Mouse (Mus musculus): ENCODE data around the gene Kcna7.
A peak's percentile ranks its signal among the peaks of the same experiment; 100 is the strongest.
"Not testable (repeated sequence)": the region's sequence is repeated elsewhere in the genome, so short reads cannot be mapped to it uniquely, and the experiment has no call there.

The Kcna7 gene

DNA sequence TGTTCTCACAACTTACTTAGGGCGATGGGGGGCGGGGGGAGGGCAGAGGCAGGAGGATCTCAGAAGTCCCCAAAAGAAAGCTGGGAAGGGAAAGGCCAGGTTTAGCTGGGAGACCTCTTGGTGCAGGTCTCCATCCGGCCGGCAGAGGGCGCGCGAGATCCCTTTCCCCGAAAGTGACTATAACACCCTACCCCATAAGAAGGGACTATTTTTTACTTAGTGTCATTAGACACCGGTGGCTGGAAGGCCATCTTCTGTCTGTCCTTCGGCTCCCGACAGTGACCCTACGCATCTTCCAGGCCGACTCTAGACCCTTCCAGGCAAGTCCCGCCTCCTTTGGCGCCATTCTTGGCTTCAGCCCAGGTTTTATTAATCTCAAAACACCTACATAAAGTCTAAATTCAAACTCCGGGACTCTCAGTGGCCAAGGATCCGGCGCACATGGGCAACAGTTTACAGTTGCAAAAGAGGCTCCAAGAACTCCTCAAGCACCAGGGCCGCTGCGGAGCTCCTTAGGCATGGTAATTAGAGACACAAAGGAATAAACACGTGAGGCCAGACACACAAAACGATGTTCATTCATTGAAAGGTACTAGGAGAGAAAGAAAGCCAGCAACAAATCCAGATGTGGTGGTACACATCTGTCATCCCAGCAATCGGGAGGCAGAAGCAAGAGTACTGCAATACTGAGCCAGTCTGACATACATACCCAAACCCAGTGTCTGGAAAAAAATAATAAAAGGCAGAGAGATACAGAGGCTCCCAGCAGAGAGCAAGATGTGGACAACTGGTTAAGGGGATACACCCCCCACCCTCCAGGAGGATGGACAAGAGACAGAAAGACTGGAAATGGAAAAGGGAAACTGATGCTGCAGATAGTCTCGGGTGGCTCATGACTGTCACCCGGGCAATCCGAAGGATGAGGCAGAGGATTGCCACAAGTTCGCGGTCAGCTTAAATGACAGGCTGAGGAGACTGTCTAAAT lies at the start of gene Kcna7:
TSS of gene Kcna7 (plus strand) at position 563 of the 985 bp plus-strand sequence.
- peak; percentile 57 to 69 for DNase-seq (ENCODE audit: low spot score in 2 of 2)

DNA sequence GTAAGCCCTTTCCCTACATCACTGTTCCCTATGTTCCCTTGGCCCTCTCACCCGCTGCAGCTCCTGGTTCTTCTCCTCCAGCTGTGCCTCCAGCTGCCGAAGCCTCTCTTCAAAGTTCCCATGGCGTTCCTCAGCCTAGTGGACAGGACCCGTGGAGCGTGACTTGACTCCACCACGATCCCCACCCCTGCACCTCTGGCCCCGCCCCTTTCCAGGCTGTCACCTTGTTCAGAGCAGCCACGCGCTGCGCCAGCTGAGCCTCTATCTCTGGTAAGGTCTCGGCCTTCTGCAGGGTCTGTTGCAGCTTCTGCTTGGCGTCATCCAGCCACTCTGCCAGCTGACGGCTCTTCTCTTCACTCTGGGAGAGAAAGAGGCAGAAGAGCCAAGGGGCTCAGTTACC lies 49.4 kb upstream of the Kcna7 start:
- no peak for DNase-seq (ENCODE audit: low spot score in 2 of 2)

DNA sequence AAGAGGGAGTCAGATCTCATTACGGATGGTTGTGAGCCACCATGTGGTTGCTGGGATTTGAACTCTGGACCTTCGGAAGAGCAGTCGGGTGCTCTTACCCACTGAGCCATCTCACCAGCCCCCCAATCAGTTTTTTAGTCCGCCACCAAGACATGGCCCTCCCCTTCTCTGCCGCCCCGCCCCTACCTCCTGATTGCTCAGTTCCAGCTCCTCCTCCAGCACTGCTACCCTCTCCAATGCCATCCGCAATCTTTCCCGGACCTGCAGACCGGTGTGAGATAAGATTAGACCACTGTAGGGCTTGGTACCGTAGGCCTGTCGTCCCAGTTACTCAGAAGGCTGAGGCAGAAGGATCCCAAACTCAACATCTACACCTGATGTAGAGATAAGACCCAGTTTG lies 46.4 kb upstream of the Kcna7 start:
- DNase-seq (ENCODE audit: low spot score in 2 of 2): not testable (repeated sequence)

DNA sequence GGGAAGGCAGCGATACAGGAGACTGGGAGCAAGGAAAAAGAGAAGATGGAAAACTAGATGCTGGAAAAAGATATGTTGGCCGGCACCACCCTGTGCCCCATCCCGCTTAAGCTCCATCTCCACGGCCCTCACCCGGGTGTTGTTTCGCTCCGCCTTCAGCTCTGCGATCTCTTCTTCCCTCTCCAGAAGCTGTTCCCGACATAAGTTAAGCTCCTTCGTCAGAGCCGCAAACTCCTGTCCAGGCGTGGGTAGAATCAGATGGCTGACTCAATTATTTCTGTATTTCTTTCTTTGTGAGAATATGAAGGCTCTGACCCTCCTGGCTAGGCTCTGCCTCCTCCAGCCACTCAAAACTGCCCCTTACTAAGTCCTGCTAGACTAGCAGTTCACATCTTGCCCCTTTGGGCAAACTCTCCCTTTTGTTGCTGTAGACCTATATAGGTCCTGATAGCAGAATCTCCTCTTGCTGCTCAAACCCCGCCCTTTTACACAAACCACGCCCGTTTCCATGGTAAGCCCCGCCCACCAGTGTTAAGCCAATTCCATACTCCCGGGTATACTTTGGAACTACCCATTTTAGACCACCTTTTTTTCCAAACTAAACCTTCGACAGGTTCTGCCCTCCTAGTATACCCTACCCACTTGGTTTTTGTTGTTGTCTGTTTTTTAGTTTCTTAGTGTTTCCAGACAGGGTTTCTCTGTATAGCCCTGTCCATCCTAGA lies 44.9 kb upstream of the Kcna7 start:
- DNase-seq (ENCODE audit: low spot score in 2 of 2): no peak

DNA sequence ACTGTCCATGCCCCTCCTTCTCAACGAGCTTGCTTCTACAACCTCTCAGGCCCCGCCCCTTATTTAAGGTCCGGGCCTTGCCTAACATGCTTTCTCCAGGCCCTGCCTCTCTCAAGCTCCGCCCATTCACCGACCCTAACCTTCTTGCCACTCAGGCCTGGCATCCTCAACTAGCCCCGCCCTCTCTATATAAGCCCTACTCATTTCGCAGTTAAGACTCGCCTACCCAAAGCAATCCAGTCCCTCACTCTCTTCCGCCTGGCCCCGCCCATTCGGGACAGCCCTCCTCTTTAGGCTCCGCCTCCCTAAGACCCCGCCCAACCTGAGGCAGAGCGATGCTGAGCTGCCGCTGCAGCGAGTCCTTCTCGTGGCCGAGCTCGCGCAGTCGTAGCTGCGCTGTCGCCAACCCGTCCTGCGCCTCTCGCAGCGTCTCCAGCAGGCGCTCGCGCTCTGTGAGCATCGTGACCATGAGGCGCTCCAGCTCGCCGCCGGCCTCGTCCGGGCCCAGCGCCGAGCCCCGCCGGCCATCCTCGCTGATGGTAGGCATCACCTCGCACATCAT lies 44.1 kb upstream of the Kcna7 start:
- DNase-seq (ENCODE audit: low spot score in 2 of 2): peak; percentile 86

DNA sequence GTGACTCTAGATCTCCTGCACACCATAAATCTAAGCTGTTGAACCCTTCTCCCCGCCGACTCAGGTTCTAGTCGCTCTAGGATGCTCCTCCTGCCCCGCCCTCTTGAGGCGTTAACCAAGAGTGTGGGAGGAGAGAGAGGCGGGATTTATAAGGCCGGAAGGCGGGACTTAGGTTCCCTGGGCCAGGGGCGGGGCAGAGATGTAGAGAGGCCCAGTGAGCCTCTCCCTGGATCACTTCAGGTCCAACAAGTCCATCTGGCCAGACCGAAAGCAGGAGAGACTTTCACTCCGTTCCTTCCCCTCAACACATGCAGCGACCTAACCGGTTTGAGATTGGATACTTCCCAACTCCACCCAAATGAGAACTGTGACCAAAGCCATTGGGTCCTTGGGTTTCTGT lies 42.7 kb upstream of the Kcna7 start:
- DNase-seq (ENCODE audit: low spot score in 2 of 2): peak; percentile 53 to 64

GRCm38 (mm10) chr7:45363983-45364382 lies 41.5 kb upstream of the Kcna7 start:
- no peak for DNase-seq (ENCODE audit: low spot score in 2 of 2)

DNA sequence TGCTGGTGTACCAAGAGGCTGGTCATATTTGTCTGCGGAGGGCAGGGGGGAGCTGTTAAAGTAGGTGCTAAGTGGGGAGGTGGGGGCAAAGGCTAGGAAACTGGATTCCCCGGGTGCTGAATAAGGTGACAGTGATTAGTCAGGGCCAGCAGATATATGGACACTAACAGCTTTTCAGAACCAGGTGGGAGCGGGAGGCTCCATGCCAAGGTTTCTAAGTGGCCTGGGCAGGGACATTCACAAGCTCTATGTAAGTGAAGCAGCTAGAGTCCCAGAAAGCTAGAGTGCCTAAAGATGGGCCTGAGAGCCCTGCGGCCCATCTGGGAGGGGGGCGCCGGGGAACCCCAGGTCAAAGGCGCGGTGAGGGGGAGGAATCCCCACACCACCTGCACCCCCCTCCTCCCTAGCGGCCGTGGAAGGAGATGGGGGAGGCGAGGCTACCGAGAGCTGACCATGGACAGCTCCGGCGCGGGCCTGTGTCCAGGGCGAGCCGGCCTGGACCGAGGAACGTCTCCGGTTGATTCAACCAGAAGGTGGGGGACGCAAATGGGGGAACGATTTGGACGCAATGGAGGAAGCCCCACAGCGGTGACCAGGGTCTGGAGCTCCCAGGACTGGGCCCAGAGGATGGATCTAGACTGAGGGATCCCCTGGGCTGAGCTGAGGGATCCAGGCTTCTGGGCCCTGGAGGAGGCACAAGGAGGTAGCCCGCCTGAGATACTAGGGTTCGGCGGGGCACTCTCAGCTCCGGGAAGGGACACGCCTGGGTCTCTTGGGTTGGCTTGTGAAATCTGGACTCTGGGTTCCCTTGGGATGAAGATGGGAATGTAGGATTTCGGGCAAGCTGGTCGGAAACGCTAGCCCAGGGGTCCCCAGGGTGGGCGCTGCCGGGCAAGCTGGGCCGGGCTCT lies 39.5 kb upstream of the Kcna7 start:
- no peak for DNase-seq (ENCODE audit: low spot score in 2 of 2)

GRCm38 (mm10) chr7:45366652-45367019 lies 38.8 kb upstream of the Kcna7 start, which contains the start of gene Ppfia3:
Ppfia3 (minus strand) TSS chr7:45367019.
- DNase-seq (ENCODE audit: low spot score in 2 of 2): no peak

DNA sequence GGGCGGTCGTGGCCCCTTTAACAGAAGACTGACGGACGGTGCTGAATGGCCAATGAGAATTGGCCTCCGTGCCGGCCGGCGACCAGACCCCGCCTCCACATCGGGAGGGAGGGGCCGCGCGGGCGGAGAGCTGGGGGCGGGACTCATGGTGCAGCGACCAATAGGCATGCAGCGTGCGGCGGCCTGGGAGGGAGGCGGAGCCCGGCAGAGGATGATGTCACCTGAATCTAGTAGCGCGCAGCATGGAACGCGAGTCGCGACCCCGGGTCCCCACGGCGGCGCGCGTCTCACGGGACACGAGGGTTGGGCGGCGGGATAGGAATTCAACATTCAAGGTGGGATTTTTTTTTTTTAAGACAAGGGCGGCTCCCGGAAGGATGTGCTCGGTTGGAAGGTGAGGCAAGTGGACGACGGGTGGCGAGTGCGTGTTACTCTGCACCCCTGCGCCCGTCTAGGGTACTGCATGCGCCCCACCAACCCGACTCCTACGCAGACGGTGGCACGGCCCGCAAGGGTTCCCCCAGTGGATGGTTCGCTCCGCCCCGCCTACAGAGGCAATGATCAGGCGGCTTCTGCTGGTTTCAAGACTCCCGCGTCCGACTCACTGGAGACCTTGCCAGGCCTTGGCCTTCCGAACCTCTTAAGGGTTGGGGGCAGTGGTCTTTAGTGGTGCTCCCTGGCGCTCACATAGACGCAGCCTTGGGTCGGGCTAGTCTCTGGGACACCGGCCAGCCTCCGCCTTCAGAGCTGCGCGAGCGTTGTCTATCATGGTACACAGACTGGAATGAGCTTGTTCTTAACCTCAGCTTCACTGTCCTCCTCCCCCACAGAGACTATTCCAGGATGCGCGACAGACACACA lies 38.2 kb upstream of the Kcna7 start:
- peak; percentile 94 to 95 for DNase-seq (ENCODE audit: low spot score in 2 of 2)

GRCm38 (mm10) chr7:45368178-45368577 lies 37.3 kb upstream of the Kcna7 start:
- DNase-seq (ENCODE audit: low spot score in 2 of 2): no peak

- no peak for DNase-seq (ENCODE audit: low spot score in 2 of 2)
Measured at GRCm38 (mm10) chr7:45369022-45369745, 36.3 kb upstream of the Kcna7 start.

GRCm38 (mm10) chr7:45369836-45370474 lies 35.5 kb upstream of the Kcna7 start:
- DNase-seq (ENCODE audit: low spot score in 2 of 2): no peak

- DNase-seq (ENCODE audit: low spot score in 2 of 2): peak; percentile 92 to 93
Measured at GRCm38 (mm10) chr7:45370475-45371311, 34.8 kb upstream of the Kcna7 start, which contains the start of gene Lin7b. Lin7b (minus strand) TSS chr7:45370583.

DNA sequence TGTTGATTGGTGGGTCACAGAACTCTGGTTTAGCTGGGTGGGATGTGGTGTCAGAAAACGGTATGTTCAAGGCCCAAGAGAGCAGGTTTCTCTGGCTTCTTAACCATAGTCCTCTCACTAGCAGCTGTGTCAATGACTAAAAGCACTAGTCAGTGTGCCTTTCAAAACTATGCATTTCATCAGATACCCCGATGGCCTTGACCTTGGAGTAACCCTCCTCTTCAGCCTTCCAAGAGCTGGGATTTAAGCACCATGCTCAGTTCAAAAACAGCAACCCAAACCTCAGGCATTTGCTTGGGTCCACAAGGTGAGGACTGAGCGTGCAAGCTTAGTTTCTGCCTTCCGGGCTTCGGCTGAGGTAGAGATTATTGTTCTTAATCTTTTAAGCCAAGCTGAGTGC lies 33.1 kb upstream of the Kcna7 start:
- DNase-seq (ENCODE audit: low spot score in 2 of 2): no peak

DNA sequence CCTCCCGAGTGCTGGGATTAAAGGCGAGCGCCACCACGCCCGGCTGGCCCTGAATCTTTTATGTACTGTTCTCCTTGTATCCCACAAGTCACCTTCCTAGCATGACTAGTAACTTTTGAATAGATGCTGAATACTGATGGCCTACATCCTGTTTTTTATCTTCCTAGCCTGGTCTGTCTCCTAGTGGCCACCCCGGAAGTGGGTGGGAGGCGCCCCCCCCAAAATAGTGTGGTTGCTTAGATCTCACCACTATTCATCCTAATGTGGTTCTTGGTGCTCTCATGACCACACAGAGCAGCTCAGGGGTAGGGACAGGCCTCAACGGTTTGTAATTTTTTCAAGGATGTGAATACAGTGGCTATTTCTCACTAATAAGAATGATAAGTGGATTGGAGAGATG lies 30.8 kb upstream of the Kcna7 start:
- DNase-seq (ENCODE audit: low spot score in 2 of 2): no peak

DNA sequence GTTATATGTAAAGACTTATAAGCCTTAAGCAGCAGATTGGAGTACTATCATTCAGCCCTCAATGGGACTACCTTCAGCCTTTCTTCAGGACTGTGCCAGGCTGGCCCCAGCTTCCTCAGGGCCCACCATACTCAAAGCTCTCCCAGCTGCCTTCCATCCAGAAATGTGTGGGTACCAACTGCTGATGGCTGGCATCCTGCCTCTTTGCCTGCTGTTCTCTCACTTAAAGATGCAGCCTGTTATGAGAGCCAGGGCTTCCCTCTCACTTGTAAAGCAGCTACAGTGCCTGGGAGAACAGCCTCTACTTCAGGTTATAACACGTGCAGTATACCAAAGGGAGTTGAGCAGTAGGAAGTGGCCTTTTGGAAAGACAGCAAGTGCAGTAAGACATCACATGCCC lies 29.4 kb upstream of the Kcna7 start:
- DNase-seq (ENCODE audit: low spot score in 2 of 2): no peak

DNA sequence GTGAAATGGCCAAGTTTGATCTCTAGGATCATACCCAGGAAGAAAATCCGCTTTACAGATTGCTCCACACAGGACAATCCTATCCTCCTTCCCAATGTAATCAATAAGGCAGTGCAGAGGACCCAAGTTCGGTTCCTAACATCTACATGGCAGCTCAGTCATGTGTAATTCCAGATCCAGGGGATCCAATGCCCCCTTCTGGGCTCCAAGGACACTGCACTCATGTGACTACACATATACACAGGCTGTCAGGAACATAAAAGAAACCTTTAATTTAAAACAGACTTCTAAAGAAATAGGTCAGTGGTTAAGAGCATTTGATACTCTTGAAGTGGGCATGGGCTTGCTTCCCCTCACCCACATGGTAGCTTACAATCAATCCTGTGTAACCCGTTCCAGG lies 19.4 kb upstream of the Kcna7 start:
- DNase-seq (ENCODE audit: low spot score in 2 of 2): no peak
